Mouse (Mus musculus): ENCODE data around the gene Mmp15.

The Mmp15 gene

GRCm38 (mm10) chr8:95344668-95345067 lies 7.4 kb upstream of the Mmp15 start:
- DNase-seq: no peak

DNA sequence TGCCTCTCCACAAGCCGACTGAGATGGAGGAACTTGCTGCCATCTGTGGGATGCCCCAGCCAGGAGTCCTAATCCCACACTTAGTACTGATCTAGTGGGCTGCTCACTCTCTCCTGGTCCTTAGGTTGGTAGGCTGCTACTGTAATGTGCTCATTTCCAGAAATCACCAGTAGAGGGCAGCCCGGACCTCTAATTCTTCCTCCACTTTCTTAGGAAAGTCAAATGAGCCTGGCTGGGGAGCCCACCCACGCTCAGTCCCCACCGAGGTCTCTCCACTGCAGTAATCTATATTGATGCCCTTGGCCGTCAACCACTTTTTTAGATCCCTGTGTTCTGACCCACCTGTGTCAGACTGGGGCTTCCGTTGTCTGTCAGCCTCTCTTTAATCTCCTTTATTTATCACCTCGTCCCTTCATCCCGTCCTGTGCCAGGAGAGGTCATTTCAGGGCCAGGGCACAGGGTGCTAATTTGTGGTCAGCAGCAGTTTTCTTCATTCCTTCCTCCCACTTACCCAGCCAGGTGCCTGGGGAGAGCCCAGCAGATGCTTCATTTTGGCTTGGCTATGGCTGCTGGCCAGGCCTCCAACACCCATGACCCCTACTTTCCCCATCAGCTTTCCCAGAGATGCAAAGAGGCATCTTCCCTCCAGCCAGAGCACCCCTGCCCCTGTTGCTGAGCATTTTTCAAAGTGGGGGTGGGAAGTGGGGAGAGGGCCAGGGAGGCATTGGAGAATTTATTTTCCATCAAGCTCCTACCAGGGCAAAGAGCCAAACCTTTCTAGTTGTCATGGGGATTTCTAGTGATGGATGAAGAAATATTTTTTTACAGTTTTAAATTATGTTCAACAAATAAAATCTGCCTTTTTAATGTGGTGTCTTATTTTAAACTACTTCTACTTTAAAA lies 5.2 kb upstream of the Mmp15 start:
- peak; percentile 54 for DNase-seq

DNA sequence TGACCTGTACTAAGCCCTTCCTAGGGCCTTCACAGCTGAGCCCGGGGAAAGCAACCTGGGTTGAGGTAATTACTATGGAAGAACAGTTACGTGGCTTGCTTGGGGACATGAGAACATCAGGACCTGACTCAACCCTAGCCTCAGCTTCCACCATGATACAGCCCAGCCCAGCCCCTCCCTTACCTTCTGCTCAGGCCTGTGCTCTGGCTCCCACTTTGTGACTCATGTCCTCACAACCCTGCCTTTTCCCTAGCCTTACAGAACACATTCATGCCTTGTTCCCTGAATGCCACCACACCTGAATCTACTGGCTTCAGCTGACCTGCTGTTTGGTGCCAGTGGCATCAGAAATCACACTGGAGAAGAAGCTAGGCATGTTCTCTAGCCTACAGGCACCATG lies 3.7 kb upstream of the Mmp15 start:
- no peak for DNase-seq

GRCm38 (mm10) chr8:95348811-95349630 lies 3.0 kb upstream of the Mmp15 start:
- DNase-seq: peak; percentile 86

DNA sequence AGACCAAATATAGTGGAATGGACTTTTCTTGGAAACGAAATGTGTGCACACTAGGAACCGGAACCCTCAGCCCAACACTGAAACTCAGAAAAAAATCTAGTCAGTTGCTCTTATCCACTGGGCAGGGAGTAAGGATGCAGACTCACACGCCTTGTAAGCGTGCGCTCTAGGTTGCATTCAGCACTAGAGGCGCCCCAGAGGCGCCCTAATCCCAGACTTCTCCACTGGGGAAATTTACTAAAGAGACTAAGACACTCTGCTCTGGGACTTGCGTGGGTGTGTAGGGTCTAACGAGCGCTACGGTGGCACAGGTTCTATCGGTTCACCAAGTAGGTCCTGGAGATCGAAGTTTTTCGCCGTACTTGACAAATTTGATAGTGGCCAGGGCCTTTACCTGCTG lies 607 bp upstream of the Mmp15 start:
- no peak for DNase-seq

DNA sequence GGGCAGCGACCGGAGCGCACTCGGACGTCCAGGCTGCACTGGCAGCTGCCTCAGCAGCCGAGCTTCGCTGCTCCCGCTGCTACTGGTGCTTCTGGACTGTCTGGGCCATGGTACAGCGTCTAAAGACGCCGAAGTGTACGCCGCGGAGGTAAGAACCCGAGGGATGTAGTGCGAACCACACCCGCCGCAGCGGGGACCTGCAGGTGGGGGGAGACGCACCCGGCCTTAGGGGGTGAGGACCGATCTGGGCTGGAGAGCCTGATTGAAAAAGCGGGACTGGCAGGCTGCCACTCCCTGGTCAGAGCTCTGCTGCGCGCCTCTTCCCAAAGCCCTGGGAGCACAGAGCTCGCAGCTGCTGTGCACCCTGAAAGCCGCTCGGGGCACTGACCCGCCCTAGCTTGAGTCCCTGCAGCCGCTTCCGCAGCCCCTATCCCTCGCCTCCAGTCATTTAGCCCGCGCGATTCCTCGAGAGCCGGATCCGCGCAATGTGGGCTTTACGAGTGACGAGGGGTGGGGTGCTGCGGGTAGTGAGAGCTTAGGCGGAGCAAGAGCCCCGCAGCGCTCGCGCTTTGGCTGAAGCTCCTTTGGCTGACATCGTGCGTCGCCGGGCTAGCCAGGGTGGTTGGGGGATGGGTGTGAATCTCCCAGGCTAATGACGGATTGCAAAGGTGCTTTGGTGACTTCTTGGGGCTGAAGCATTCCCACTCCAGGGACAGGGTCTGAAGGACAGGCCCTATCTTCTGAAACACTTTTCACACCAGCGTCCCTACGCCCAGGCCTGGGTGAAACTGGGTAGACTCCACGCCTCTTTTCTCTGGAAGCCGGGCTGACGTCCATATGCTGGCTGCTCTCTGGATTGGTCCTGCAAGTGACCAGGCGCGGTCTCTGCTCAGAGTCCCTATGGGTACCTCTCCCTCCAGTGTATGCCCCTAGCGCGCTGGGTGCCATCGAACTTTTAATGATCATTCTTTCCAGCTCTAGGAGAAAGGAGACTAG lies 1.1 kb downstream of the Mmp15 start:
- DNase-seq: no peak

GRCm38 (mm10) chr8:95354606-95355005 lies 2.5 kb downstream of the Mmp15 start:
- DNase-seq: no peak

DNA sequence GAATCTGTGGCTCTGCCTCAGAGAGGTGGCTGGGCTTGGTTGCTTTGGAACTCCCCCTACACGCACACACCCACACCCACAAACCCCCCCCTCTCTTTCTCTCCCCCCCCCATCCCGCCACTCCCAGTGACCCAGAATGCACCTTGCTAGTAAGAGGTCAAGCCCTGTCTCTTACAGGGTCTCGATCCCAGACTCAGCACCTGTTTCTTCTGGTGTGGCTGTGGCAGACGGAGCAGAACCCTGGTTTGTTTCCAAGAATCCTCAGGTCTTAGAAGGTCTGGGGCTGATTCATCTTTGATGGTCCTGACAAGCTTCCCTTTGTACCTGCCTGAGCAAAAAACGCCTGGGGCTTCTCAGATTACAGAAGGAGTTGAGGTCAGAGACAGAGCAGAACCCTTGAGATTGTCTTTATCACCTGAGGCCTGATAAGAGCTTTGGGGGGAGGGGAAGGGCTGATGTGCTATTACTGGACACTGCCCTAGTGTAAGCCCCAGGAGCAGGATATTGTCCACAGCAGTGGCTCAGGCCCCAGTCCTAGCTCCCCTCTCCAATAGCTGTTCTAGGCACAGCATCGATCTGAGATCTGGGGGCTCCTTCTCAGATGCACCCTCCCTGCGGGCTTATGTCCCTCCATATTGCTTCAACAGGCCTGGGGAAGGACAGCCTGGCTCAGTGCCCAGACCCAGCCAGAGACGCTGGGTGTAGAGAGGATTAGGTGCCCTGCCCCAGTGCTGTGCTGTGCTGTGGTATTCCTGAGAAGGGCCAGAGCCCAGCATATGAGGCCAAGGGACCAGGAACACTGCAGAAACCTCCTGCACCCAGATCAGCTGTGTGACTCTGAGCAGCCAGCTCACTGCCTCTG lies 6.7 kb downstream of the Mmp15 start:
- DNase-seq: no peak

GRCm38 (mm10) chr8:95360181-95361015 lies 8.3 kb downstream of the Mmp15 start:
- no peak for DNase-seq

DNA sequence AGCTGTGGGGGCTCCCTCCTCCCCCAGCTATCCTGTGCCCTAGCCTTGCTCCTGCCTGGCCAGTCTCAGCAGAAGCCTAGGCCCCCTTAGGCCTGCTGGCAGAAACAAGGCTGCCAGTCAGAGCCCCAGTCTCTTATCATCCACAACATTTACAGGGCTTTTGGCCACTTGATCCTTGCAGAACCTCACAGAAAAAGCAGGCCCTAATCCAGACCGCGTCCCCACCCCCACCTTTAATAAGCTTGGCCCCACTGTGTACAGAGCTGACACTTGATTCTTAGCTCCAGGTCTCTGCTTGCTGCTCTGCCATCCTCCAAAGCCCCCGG lies 8.9 kb downstream of the Mmp15 start:
- DNase-seq: no peak

- no peak for DNase-seq
Observed at GRCm38 (mm10) chr8:95362272-95362671, 10.2 kb downstream of the Mmp15 start.

GRCm38 (mm10) chr8:95363849-95364248 lies 11.8 kb downstream of the Mmp15 start:
- DNase-seq: no peak

DNA sequence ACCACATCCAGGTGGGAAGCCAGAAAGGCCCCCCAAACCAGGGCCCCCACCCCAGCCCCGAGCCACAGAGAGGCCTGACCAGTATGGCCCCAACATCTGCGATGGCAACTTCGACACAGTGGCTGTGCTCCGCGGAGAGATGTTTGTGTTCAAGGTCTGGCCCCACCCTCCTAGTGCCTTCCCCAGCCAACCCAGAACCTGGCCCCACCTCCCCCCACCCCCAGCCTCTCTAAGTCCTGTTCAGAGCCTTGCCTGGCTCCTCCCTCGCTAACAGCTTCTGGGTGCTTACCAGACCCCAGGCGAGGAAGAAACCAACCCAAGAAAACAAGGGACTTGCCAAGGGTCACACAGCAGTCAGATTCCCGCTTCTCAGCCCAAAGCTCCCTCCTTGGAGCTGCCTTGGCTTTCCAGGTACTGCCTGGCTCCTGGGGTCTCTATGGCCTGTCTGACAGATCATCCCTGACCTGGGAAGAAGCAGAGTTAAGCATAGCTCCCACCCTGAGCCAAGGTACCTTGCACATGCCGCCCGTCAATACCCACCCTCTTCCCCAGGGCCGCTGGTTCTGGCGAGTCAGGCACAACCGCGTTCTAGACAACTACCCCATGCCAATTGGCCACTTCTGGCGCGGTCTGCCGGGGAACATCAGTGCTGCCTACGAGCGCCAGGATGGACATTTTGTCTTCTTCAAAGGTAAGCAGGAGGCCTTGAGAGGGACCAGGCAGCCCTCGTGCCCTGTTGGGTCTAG lies 17.7 kb downstream of the Mmp15 start:
- no peak for DNase-seq

DNA sequence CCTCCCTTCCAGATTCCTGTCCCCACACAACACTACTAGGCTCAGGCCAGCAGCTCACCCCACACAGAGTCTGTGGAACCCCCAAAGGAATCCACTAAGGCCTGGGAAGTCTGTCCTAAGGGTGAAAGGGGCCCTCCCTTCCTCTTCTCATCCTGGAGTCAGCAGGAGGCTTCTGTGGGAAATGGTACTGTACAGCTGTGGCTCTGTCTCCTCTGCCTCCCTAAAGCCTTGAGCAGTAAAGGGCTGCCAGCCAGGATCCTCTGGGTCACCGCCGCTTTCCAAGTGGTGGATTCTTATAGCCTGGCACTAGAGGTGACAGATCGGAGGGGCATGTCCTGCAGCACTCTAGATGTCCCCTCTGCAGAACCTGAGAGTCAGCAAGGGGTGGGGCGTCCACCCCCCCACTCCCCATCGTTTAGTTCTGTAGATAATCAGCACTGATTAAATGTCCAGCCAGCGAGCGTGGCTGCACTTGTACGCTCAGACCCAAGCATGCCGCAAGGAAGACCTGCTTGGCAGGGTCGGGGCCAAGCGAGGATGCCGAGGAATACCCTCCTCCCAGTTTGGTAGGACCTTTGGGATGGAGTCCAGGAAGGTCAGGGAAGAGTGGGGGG lies 21.4 kb downstream of the Mmp15 start:
- DNase-seq: no peak

DNA sequence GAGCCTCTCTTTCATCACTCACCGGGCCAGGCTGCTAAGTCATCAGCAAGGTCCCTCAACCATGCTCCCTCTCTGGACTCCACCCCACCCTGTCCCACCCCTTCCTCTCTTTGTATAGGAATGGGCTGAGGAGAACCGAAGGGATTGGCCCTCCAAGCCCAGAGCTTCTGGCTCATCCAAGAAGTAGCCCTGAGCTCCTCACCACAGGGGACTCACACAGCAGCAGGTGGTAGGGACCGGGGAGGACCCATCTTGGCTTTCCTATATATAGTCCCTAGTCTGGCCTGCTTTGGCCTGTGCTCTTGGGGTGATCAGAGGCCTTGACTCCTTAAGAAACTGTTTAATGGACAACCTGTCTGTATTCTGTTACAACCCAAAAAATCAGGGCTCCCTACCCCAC lies 22.4 kb downstream of the Mmp15 start:
- DNase-seq: no peak

GRCm38 (mm10) chr8:95375374-95375930 lies 23.4 kb downstream of the Mmp15 start:
- DNase-seq: peak; percentile 30

DNA sequence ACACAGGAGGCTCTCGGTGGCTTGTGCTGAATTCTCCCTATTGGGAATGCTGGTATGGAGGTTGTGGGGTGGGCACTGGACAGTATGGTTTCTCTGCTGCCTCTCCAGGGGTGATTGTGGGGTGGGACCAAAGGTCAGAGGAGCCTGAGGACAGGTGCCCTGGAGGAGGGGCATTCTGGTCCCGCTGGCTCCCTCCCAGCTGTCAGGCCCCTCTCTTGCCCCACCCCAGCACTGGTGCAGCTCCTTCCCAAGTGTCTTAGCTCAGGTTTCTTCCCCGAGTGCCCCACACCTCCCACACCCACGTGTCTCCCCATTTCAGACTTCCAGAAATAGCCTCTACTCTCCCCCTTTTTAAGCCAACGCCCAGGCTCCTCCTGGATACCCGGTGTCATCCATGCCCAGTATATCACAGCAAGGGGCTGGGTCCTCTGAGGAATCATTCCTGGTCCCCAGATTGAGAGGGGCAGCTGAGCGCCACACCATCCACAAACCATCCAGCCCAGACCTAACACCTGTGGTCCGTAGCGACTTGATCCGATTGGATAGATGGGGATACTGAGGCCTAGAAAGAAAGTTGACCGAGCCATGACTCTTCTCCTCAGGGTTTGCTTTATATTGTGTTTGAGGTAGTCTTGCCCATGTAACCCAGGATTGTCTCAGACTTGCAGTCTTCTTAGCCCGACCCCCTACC lies 24.4 kb downstream of the Mmp15 start:
- no peak for DNase-seq

DNA sequence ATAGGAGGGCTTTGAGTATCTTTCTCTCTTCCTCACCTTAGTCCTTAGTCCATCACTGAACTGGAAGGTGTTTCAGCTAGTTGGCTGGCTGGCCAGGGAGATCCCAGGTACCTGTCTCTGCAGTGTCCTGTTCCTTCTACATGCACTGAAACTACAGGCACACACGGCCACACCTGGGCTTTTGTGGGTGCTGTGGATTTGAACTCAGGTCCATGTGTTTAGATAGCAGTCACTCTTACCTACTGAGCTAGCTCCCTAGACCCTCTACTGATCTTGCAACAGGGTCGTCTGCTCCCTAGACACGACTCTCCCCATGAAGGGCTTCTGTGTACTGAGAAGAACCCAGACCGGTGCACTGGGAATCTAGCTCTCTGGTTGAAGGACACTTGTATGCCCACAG lies 25.0 kb downstream of the Mmp15 start:
- DNase-seq: no peak

- DNase-seq: no peak
Observed at GRCm38 (mm10) chr8:95377863-95378291, 25.8 kb downstream of the Mmp15 start.
